Mouse (Mus musculus): ENCODE results near the gene Syde2. TPM values are rescaled to one million over a fixed set of nuclear protein-coding genes. Genes with fewer than 3 reads are reported as not detected.

The Syde2 gene
- not detected in 2 replicates for polyA plus RNA-seq (2012)

DNA sequence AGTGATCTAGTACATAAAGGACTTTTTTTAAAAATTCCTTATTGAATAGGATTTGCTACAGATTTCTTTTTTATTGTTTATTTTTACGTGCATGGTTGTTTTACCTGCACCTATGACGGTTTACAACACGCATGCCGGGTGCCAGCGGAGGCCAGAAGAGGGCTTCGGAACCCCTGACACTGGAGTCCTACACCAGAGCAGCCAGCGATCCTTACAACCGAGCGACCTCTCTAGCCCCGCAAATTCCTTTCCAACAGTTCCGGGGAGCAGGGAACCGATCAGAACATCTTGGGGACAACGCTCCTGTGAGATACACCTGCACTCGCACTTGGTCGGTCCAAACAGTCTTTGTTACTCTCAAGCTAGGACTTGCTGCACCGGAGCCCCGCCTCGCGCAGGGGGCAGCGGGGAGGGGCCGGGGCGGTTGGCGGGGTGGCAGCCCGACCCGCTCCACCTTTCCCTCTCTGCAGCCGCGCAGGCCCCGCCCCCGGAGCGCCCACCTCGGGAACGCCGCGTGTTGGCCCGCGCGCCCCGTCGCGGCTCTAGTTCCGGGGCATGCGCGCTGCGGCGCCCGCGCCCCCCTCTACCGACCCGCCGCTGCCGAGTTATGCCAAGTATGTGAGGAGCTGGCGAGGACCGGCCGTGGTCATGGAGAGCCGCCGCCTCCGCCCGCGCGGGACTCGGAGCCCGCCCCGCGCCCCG lies at the start of gene Syde2:
Syde2 (plus strand) TSS at position 603 of the 702 bp plus-strand sequence.
- no peak for TF ChIP-seq GATA1 (IDR thresholded peaks at IDR 0.05; ENCODE audit: low read length)

DNA sequence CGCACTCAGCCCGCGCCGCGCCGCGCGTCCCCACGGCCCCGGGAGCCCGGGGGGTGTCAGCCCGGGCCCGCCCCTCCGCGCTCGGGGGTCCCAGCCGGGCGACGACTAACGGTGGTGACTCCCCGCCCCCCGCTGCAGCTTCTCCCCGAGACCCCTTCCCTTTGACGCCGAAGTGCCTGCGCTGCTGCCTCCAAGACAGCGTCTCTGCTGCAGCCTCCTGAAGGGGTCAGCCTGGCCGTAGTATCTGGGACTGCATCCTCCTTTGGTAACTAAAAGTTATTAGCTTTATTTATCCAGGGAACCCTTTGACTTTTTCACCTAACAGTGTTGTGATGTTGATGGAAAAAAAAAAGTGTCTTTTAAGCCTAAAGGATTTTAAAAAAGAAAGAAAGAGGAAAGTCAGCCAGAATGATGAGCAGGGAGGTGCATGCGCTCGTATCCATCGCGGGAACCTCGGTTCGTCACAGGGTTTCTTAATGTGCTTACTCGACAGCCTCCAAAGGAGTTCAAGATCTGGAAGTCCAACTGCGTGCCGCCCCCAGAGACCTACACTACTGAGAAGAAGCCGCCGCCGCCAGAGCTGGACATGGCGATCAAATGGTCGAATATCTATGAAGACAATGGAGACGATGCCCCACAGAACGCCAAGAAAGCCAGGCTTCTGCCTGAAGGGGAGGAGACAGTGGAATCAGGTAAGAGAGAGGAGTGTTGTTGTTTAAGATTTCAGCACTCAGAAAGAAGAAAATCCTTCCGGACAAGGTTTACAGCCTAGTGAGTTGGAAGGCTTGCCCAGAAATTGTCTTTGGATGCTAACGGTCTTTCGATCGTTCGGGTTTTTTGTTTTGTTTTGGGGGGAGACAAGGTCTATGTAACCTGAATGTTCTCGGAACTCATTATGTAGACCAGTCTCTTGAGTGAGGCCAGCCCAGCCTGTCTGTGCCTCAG lies 49.0 kb upstream of the Syde2 start:
- no peak for TF ChIP-seq GATA1 (IDR thresholded peaks at IDR 0.05; ENCODE audit: low read length)

DNA sequence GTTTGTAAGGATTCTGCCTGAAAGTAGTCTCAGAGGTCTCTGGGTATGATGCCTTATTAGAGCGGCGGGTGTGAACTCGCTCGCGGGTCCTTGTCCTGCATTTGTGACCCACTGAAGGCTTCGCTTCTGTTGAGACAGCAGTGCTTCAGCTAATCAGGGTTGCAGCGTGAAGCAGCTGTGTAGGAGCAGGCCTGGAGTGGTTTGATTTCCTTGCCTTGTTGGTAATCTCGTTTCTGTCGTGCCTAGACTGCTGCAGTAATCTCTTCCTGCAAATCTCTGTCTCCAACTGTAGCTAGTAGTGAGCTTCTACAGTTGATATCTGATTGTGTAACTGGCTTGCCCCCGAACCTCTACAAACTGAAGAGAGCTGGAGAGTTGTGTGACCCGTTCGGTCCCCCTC lies 48.3 kb upstream of the Syde2 start:
- TF ChIP-seq GATA1 (IDR thresholded peaks at IDR 0.05; ENCODE audit: low read length), result peak; percentile 98

DNA sequence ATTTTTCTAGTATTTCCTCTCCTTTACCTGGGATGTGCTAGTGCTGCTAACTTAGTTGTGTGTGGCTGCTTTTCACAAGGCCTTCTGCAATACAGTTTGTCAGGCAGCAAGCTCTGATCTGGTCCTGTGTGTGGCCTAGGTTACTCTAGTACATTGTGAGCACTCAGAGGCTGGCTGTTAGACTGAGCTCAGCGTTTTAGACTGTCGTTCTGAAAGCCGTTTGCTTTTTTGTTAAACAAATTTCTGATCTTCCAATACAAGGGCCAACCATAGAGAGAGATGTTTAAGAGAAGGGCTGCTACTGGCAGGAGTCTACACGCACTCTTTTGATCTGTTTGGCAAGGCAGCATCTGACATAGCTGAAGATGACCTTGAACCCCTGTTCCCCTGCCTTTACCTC lies 47.7 kb upstream of the Syde2 start:
- TF ChIP-seq GATA1 (IDR thresholded peaks at IDR 0.05; ENCODE audit: low read length), result no peak

DNA sequence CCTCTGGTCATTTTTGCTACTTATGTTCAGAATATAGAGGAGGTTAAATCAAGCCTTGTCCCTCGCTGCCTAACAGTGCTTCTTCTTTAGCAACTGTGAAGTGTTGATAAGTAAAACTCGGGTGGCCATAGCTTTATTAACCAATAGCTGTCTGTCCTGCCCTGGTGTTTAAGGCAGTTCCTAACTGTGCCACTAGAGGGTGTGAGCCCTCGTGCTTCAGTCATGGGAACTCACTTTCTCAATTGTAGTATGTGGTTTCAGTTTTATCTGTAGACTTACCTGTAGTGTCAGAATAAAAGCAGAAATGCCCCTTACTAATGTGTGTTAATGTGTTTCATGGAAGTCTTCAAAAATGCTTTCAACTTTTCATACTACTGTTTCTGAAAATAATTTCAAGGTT lies 45.7 kb upstream of the Syde2 start:
- TF ChIP-seq GATA1 (IDR thresholded peaks at IDR 0.05; ENCODE audit: low read length), result no peak

DNA sequence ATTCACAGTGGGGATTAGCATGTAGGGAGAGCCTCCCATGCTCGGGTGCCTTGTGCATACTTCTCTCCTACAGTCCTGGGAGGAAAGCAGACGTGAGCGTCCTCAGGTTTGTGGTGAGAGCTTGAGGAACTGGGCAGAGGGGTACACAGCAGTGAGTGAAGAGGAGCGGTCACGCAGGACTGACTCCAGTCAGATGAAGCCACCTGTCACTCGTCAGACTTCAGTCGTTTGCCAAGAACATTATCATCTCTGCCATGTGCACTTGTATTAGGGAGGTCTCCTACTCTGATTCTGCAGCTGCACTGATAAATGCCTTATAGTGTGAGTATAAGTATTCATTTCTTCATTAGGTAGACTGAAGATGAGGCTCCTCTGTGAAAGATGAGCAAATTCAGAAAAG lies 43.3 kb upstream of the Syde2 start:
- no peak for TF ChIP-seq GATA1 (IDR thresholded peaks at IDR 0.05; ENCODE audit: low read length)

DNA sequence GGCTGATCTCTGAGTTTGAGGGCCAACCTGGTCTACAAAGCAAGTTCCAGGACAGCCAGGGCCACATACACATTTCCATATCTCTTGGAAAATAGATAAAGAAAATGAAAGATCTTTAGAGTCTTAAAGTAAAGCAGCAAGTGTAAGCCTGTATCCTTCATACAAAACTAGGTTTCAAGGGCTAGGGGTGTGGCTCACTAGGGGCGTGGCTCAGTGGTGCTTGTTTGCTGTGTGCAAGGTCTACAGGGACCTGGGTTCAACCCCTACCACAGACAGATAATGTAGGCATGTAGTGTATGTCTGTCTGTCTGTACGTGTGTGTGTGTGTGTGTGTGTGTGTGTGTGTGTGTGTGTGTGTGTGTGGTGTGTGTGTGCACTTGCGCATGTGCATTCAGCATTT lies 41.8 kb upstream of the Syde2 start:
- TF ChIP-seq GATA1 (IDR thresholded peaks at IDR 0.05; ENCODE audit: low read length), result no peak

DNA sequence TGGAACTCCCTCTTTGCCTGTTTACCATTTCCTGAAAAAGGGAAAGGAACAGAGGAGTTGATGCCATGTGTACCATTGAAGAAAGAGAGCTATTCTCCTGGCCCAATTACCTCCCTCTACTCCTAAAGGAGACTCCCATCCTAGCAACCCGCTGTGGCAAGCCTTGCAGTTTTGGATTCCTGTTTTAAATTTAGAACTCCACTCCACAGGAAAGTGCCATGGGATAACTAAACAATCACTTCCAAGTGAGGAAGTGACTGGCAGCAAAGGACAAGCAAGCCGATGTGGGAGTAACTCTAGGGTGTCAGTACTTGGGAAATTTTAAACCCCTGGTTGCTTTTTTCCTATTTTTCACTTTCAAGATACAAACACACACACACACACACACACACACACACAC lies 41.0 kb upstream of the Syde2 start:
- TF ChIP-seq GATA1 (IDR thresholded peaks at IDR 0.05; ENCODE audit: low read length), result no peak

DNA sequence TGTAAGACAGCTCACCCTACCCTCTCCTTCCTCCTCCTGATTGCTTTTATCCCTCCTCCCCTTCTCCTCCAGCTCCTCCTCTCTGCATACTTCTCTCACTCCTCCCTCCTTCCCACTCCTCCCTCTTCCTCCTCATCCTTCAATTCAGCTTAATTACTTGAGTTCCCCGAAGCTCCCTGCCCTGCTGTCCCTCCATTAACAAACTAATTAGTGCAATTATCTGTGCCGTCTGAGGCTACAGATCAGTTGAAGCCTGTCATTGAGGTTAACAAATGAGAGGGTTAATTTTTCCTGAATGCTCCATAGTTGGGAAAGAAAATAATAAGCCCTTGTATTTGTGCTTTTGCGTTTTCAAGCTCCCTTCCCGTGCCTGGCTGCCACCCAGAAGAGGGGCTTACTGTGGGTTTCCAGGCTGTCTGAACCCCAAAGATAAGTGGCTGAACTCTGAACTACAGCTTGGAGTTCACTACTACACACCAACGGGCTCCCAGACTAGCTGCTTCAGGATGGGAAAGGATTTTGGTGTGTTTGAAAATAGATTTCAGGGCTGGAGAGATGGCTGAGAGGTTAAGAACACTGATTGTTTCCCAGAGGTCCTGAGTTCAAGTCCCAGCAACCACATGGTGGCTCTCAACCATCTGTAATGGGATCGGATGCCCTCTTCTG lies 40.0 kb upstream of the Syde2 start:
- TF ChIP-seq GATA1 (IDR thresholded peaks at IDR 0.05; ENCODE audit: low read length), result no peak

DNA sequence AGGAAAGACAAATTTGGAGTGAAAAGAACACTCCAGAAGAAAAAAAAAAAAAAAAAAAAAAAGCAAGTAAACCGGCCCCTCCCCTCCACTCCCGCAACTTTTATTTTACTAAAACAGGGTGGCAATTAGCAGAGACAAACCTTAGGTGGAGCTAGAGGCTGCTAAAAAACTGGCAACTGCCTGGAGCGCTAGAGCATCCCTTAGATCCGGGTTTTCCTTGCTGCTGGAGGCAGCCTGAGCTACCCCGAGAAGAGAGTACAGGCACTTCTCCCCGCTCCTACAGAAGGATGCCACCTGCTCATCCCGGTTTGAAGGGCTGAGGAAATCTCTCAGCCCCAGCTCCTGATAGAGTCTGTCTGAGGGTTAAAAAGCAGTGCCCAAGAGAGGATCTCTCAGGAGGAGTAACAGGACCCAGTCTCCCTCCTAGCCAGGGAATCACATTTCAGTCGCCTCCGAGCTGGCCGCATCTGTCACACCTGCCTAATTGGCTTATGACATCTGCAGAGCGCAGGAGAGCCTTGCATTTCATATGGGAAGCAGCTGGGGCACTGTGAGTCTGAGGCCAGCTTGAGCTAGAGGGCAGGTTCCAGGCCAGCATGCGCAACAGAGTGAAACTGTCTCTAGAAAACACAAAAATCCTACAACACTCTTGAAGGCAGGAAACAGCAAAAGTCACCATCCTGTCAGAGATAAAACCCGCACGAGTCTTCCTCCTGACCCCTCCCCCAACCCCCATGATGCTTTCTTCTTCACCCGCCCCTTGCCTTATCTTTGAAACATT lies 37.4 kb upstream of the Syde2 start:
- TF ChIP-seq GATA1 (IDR thresholded peaks at IDR 0.05; ENCODE audit: low read length), result no peak

DNA sequence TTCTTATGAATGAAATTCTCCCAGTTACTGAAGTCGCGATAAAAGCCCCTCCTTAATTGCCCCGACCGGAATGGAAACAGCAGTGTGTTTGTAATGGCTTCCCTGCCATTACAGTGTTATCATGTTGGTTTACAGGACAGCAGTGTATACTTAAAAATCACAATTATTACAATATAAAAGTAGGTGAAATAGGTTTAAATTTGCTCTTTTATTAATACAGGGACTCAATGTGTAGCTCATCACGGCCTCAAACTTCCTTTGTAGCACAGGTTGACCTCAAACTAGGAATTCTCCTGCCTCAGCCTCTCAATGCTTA lies 36.9 kb upstream of the Syde2 start:
- TF ChIP-seq GATA1 (IDR thresholded peaks at IDR 0.05; ENCODE audit: low read length), result no peak

DNA sequence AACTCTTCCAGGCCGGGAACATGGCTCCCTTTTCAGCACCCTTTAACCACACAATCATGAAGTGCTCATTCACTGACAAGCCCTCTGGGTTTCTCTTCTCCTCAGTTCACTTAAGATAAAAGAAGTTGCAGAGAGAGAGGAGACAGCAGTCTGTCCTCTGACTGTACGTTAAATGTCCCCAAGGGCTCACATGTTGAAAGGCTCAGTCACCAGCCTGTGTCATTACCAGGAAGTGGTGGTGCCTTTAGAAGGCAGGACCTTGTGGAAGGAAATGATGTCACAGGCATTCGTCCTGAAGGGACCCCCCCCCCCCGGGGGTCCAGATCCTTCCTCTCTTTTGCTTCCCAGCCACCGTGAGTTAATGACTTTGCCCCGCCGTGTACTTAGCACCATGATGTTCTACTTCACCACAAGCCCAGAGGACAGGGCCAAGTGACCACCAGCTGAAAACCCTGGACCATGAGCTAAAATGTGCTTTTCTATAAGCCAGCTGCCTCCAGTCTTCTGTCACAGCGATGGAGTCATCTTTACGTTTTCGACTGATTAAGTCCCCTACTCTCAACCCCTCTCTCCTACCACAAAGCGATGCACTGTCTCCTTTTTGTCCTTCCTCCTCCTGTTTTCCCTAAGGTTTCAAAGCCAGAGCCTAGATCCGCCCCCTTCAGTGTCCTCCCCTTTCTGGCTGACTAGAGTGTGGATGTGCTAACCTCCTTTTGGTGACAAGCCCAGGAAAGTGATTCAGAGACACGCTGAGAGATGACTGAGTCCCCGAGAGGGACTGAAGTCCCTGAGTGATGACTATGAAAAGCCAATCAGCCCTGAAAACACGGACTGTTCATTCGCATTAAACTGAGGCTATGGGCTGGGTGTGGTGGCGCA lies 36.1 kb upstream of the Syde2 start:
- TF ChIP-seq GATA1 (IDR thresholded peaks at IDR 0.05; ENCODE audit: low read length), result no peak

DNA sequence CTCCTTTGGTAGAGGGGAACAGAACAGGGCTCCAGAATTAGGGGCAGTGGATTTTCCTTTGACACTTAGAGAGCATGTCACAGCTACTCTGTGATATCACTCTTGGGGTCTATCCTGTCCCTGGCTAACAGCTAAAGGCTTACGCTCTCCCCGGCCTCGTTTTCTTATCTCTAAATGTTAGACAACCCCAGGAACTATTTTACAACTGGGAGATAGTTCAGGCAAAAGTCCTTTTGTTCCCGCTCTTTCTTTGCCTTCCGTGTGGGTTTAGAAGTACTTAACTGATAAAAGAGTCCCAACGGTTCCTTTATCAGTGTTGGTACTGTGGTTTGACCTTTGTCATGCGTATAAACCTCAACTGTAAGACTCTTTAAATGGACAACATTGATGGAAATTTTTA lies 34.7 kb upstream of the Syde2 start:
- peak; percentile 67 for TF ChIP-seq GATA1 (IDR thresholded peaks at IDR 0.05; ENCODE audit: low read length)

DNA sequence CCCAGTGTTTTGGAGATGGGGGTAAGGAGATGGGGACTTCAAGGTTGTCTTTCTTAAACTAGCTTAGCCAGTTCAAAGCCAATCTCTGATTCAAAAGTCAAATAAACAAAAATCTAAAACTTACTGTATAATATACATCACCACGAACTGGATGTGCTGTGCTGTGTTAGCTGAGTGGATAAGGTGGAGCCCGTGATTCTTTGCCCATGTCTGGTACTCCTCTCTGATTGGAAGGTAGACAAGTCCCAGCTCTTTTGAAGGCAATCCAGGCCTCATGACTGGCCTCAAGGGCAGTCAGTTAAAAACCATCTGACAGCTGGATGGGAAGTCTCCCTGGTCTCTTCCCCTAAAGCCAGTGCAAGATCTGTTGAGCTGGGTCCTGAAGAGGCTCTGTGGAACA lies 34.3 kb upstream of the Syde2 start:
- TF ChIP-seq GATA1 (IDR thresholded peaks at IDR 0.05; ENCODE audit: low read length), result no peak

DNA sequence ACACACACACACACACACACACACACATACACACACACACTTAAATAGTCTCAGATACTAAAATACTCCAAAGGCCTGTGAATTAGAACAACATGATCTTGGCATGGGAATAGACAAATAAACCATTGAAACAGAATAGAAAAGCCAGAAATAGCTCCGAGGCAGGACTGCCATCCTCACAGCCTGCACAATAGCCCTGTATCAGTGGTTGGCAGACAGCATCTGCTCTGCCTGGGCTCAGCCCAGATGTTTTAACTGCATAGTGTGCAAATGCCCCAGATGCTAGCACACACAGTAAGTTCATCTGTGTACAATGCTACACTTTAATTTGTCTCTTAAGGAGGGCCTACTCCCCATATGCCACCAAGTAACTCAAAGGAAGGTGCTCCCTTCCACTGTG lies 27.8 kb upstream of the Syde2 start:
- no peak for TF ChIP-seq GATA1 (IDR thresholded peaks at IDR 0.05; ENCODE audit: low read length)

Data from G1E-ER4 (cell line).